7 mouse cellular contexts compared by ENCODE assay signal in the genomic region with DNA sequence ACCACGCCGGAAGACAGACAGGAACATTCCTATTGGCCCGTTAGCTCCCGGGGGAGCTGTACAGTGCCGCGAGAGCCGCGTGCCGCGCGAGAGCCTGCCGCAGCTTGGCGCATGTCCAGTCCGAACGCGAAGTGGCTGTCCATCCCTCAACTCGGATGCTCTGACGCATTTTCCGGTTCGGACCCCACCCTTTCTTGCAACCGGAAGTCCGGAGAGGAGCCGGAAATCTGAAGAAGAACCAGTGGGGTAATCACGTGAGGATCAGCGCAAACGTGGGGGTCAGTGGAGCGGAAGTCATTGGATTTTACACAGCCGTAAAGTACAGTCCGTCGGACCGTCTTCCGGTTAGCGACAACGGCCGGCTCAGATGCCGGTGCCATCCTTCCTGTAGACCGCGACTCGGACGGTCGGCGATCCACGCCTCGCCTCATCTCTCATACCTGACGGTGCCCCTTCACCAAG. TPM values are rescaled to one million over a fixed set of nuclear protein-coding genes. Genes with fewer than 3 reads are reported as not detected.
A peak's percentile ranks its signal among the peaks of the same experiment; 100 is the strongest.
DNase-seq lines count a peak whose midpoint lies in the region; ATAC-seq lines count a peak whose summit lies in the region.

Mcts2 (plus strand) TSS at position 230 of the 462 bp plus-strand sequence.

- no peak within 1 kb of the TSS for H3K27ac ChIP-seq in intestine, embryonic 15.5 days
- H3K27ac ChIP-seq in midbrain, embryonic 12.5 days (replicated peaks), result peak within 1 kb of the TSS; percentile 67

- H3K36me3 ChIP-seq in intestine, embryonic 15.5 days, result peaks cover 57% of the 10 kb centered on the region
- H3K36me3 ChIP-seq in midbrain, embryonic 12.5 days, result peaks cover 89% of the 10 kb centered on the region

- no peaks in the 10 kb centered on the region for H3K27me3 ChIP-seq in intestine, embryonic 15.5 days (replicated peaks)
- no peaks in the 10 kb centered on the region for H3K27me3 ChIP-seq in midbrain, embryonic 12.5 days

- no peaks in the 10 kb centered on the region for H3K9me3 ChIP-seq in intestine, embryonic 15.5 days
- H3K9me3 ChIP-seq in midbrain, embryonic 12.5 days, result 0 out of 2 replicates have a peak, but pooled peaks cover 4% of the 10 kb centered on the region

- DNase-seq in adrenal gland, postnatal 25 days, result peak; percentile 92
- DNase-seq in embryo, embryonic 10 days (ENCODE audit: low spot score), result peak; percentile 95
- DNase-seq in gastrocnemius, postnatal 14 days, result peak; percentile 96
- peak; percentile 94 to 97 for DNase-seq in left cerebral cortex, postnatal 14 days (ENCODE audit: low spot score in 2 of 2)
- peak; percentile 22 to 52 for DNase-seq in spleen, postnatal 14 days (ENCODE audit: low spot score in 2 of 2)

- peak within 1 kb of the TSS; percentile 21; the same call in 1 of the 2 replicates for H3K9ac ChIP-seq in intestine, embryonic 15.5 days
- H3K9ac ChIP-seq in midbrain, embryonic 12.5 days (replicated peaks), result peak within 1 kb of the TSS; percentile 54

- H3K4me1 ChIP-seq in intestine, embryonic 15.5 days (replicated peaks), result no peaks in the 10 kb centered on the region
- peaks cover 9% of the 10 kb centered on the region for H3K4me1 ChIP-seq in midbrain, embryonic 12.5 days

- peak; percentile 96 for ATAC-seq in intestine, embryonic 15.5 days
- peak; percentile 97 for ATAC-seq in midbrain, embryonic 12.5 days (ENCODE audit: low FRiP score, low read depth)

- 44% methylated on average over 45 of the region's 45 CpGs for WGBS in intestine, embryonic 15.5 days
- 60% methylated on average over 45 of the region's 45 CpGs for WGBS in midbrain, embryonic 12.5 days

- intact Hi-C loops in gastrocnemius, postnatal 14 days (cut with DNase I; ENCODE audit: low total_unique reads), result no loop called here
- intact Hi-C loops in left cerebral cortex, postnatal 14 days (cut with DNase I), result no loop called here

- H3K4me3 ChIP-seq in intestine, embryonic 15.5 days (replicated peaks), result peak within 1 kb of the TSS; percentile 39
- H3K4me3 ChIP-seq in midbrain, embryonic 12.5 days, result peak within 1 kb of the TSS; percentile 43

- H3K4me2 ChIP-seq in intestine, embryonic 15.5 days (replicated peaks), result peak within 1 kb of the TSS; percentile 56
- peak within 1 kb of the TSS; percentile 53 for H3K4me2 ChIP-seq in midbrain, embryonic 12.5 days (replicated peaks)

RNA-seq across cellular contexts. Expression of gene Mcts2, which starts in this region (rescaled TPM):
- total RNA-seq in adrenal gland, postnatal 25 days (2021), result 34.2 and 37.9 TPM in 2 replicates
- total RNA-seq in gastrocnemius, postnatal 14 days (2021), result 10 to 100 TPM; 11.9 to 13.8 TPM
- polyA plus RNA-seq in intestine, embryonic 15.5 days (2015; fragmentation: Nextera tagmentation; extraction: Ambion mirVana), result 26.3 and 26.8 TPM in 2 replicates
- 10 to 100 TPM; 17.9 to 20.4 TPM for total RNA-seq in left cerebral cortex, postnatal 14 days (2021)
- 38.4 and 39.6 TPM in 2 replicates for polyA plus RNA-seq in midbrain, embryonic 12.5 days (2016; fragmentation: Nextera tagmentation; extraction: Ambion mirVana)

Comparison
In these comparisons a context has a peak if more than half of its experiments do, and no peak if none do; other contexts are left out.
1. DNase-seq: peak in every context shown above with its lines; median percentile 96 in gastrocnemius, postnatal 14 days; 96 in left cerebral cortex, postnatal 14 days; 95 in embryo, embryonic 10 days; 92 in adrenal gland, postnatal 25 days; 37 in spleen, postnatal 14 days.